Mouse (Mus musculus): ENCODE measurements at regions not wholly inside any gene's neighbourhood (a gene's known extent, or its start where the extent isn't known, plus 50 kb on each side); places are given as distances from the start of the nearest gene placed in this dataset.

- in situ Hi-C loops (cut with MboI; ENCODE audit: low pct_ligation_motif_present, low pct_unique_long_range_greater_than_20kb, low sequenced_read_pairs): no loop called here
- H3K9ac ChIP-seq (ENCODE audit: insufficient read depth, low read depth): no peak overlapping the region
- no peak overlapping the region for H3K4me2 ChIP-seq (ENCODE audit: insufficient read depth, low read depth, poor library complexity, severe bottlenecking)
- H3K36me3 ChIP-seq (replicated peaks in 1 of 2; ENCODE audit: control insufficient read depth in 1 of 2, insufficient read depth in 1 of 2, low read length in 1 of 2): no peaks in the 10 kb centered on the region
- no peaks in the 10 kb centered on the region for H3K27me3 ChIP-seq (replicated peaks)
- TF ChIP-seq USF1 (IDR thresholded peaks at IDR 0.05; ENCODE audit: low read depth, low read length): no peak
- TF ChIP-seq RCOR1 (conservative IDR thresholded peaks at IDR 0.05; ENCODE audit: low read depth, low read length): no peak
- no peak for TF ChIP-seq POLR2A (IDR thresholded peaks at IDR 0.05; ENCODE audit: low read depth, low read length)
- no peak for TF ChIP-seq BHLHE40 (IDR thresholded peaks at IDR 0.05; ENCODE audit: low read depth, low read length)
- no peak for TF ChIP-seq ELF1 (IDR thresholded peaks at IDR 0.05; ENCODE audit: low read depth, low read length)
- TF ChIP-seq UBTF (IDR thresholded peaks at IDR 0.05; ENCODE audit: low read depth, low read length): no peak
- TF ChIP-seq RAD21 (IDR thresholded peaks at IDR 0.05; ENCODE audit: low read depth, low read length): no peak
- no peak for TF ChIP-seq HCFC1 (IDR thresholded peaks at IDR 0.05; ENCODE audit: low read depth, low read length)
- no peak for TF ChIP-seq ZMIZ1 (IDR thresholded peaks at IDR 0.05; ENCODE audit: low read depth, low read length)
- TF ChIP-seq GABPA (IDR thresholded peaks at IDR 0.05; ENCODE audit: insufficient replicate concordance, low read depth, low read length): no peak
- TF ChIP-seq JUND (conservative IDR thresholded peaks at IDR 0.05; ENCODE audit: low read depth, low read length): no peak
- no peak for TF ChIP-seq SMC3 (IDR thresholded peaks at IDR 0.05; ENCODE audit: low read depth, low read length)
- no peak for DNase-seq (ENCODE audit: extremely low read depth)
- H3K79me2 ChIP-seq (replicated peaks; ENCODE audit: control insufficient read depth, extremely low read depth, insufficient read depth, poor library complexity, severe bottlenecking): no peaks in the 10 kb centered on the region
- H3K4me1 ChIP-seq (ENCODE audit: control insufficient read depth in 1 of 2, insufficient read depth in 2 of 2): peaks cover 0 to 4% of the 10 kb centered on the region in 2 experiments; a peak in 1 of 4 replicates
- dilution Hi-C loops (cut with MboI; ENCODE audit: extremely low pct_ligation_motif_present, extremely low pct_unique_long_range_greater_than_20kb, low sequenced_read_pairs): no loop called here
- no peak overlapping the region for H3K4me3 ChIP-seq (replicated peaks in 1 of 3; ENCODE audit: low read depth in 2 of 3, low read length in 2 of 3, poor library complexity in 1 of 3)
- no peak overlapping the region for H3K27ac ChIP-seq (ENCODE audit: insufficient read depth, low read depth)
- H3K9me3 ChIP-seq (replicated peaks; ENCODE audit: low read length): no peaks in the 10 kb centered on the region
These were observed 258.1 kb upstream of the Nt5e start for GRCm38 (mm10) chr9:88068881-88069304.

- Histone ChIP-seq H3K27ac (ENCODE audit: insufficient read depth, low read depth) (no peak overlapping the region), H3K36me3 (replicated peaks in 1 of 2; ENCODE audit: control insufficient read depth in 1 of 2, insufficient read depth in 1 of 2, low read length in 1 of 2) (no peaks in the 10 kb centered on the region), H3K4me3 (replicated peaks in 1 of 3; ENCODE audit: low read depth in 2 of 3, low read length in 2 of 3, poor library complexity in 1 of 3) (no peak overlapping the region), H3K79me2 (replicated peaks; ENCODE audit: control insufficient read depth, extremely low read depth, insufficient read depth, poor library complexity, severe bottlenecking) (no peaks in the 10 kb centered on the region), H3K9ac (ENCODE audit: insufficient read depth, low read depth) (no peak overlapping the region), H3K27me3 (replicated peaks) (no peaks in the 10 kb centered on the region), H3K4me1 (ENCODE audit: control insufficient read depth in 1 of 2, insufficient read depth in 2 of 2) (peaks cover 0 to 4% of the 10 kb centered on the region in 2 experiments; a peak in 1 of 4 replicates), H3K9me3 (replicated peaks; ENCODE audit: low read length) (no peaks in the 10 kb centered on the region), H3K4me2 (ENCODE audit: insufficient read depth, low read depth, poor library complexity, severe bottlenecking) (no peak overlapping the region)
- DNase-seq (ENCODE audit: extremely low read depth): no peak
- in situ Hi-C loops (cut with MboI; ENCODE audit: low pct_ligation_motif_present, low pct_unique_long_range_greater_than_20kb, low sequenced_read_pairs): no loop called here
- TF ChIP-seq E2F4 (IDR thresholded peaks at IDR 0.05; ENCODE audit: insufficient replicate concordance, low read depth, low read length) (no peak), PAX5 (IDR thresholded peaks at IDR 0.05; ENCODE audit: low read length) (no peak)
- dilution Hi-C loops (cut with MboI; ENCODE audit: extremely low pct_ligation_motif_present, extremely low pct_unique_long_range_greater_than_20kb, low sequenced_read_pairs): no loop called here
These were observed 257.2 kb upstream of the Nt5e start for GRCm38 (mm10) chr9:88069834-88070233.

GRCm38 (mm10) chr9:88073165-88073564 lies 253.8 kb upstream of the Nt5e start:
- Histone ChIP-seq H3K9ac (ENCODE audit: insufficient read depth, low read depth) (no peak overlapping the region), H3K4me1 (ENCODE audit: control insufficient read depth in 1 of 2, insufficient read depth in 2 of 2) (no peaks in the 10 kb centered on the region), H3K27ac (ENCODE audit: insufficient read depth, low read depth) (no peak overlapping the region), H3K36me3 (replicated peaks in 1 of 2; ENCODE audit: control insufficient read depth in 1 of 2, insufficient read depth in 1 of 2, low read length in 1 of 2) (no peaks in the 10 kb centered on the region), H3K79me2 (replicated peaks; ENCODE audit: control insufficient read depth, extremely low read depth, insufficient read depth, poor library complexity, severe bottlenecking) (no peaks in the 10 kb centered on the region), H3K27me3 (replicated peaks) (no peaks in the 10 kb centered on the region), H3K9me3 (replicated peaks; ENCODE audit: low read length) (no peaks in the 10 kb centered on the region), H3K4me2 (ENCODE audit: insufficient read depth, low read depth, poor library complexity, severe bottlenecking) (peak overlapping the region; percentile 70), H3K4me3 (replicated peaks in 1 of 3; ENCODE audit: low read depth in 2 of 3, low read length in 2 of 3, poor library complexity in 1 of 3) (no peak overlapping the region)
- peak; percentile 40 for DNase-seq (ENCODE audit: extremely low read depth)
- dilution Hi-C loops (cut with MboI; ENCODE audit: extremely low pct_ligation_motif_present, extremely low pct_unique_long_range_greater_than_20kb, low sequenced_read_pairs): no loop called here
- in situ Hi-C loops (cut with MboI; ENCODE audit: low pct_ligation_motif_present, low pct_unique_long_range_greater_than_20kb, low sequenced_read_pairs): no loop called here
- TF ChIP-seq CHD2 (IDR thresholded peaks at IDR 0.05; ENCODE audit: low read length) (no peak), EP300 (IDR thresholded peaks at IDR 0.05; ENCODE audit: low read length) (no peak), ELF1 (IDR thresholded peaks at IDR 0.05; ENCODE audit: low read depth, low read length) (no peak), ZKSCAN1 (IDR thresholded peaks at IDR 0.05; ENCODE audit: borderline replicate concordance, low read depth, low read length) (no peak), RAD21 (IDR thresholded peaks at IDR 0.05; ENCODE audit: low read depth, low read length) (peak; percentile 37), MAZ (IDR thresholded peaks at IDR 0.05; ENCODE audit: low read depth, low read length) (no peak), POLR2AphosphoS2 (IDR thresholded peaks at IDR 0.05; ENCODE audit: low read depth, low read length) (no peak), CTCF (conservative IDR thresholded peaks at IDR 0.05 in 1 of 2, IDR thresholded peaks at IDR 0.05 in 1 of 2; ENCODE audit: low read depth in 2 of 2, low read length in 2 of 2) (peak; percentile 35 to 83; a peak in 3 of 4 replicates), SMC3 (IDR thresholded peaks at IDR 0.05; ENCODE audit: low read depth, low read length) (peak; percentile 68)
